Mouse (Mus musculus): ENCODE measurements around the gene Slc35a3.

Slc35a3 gene

DNA sequence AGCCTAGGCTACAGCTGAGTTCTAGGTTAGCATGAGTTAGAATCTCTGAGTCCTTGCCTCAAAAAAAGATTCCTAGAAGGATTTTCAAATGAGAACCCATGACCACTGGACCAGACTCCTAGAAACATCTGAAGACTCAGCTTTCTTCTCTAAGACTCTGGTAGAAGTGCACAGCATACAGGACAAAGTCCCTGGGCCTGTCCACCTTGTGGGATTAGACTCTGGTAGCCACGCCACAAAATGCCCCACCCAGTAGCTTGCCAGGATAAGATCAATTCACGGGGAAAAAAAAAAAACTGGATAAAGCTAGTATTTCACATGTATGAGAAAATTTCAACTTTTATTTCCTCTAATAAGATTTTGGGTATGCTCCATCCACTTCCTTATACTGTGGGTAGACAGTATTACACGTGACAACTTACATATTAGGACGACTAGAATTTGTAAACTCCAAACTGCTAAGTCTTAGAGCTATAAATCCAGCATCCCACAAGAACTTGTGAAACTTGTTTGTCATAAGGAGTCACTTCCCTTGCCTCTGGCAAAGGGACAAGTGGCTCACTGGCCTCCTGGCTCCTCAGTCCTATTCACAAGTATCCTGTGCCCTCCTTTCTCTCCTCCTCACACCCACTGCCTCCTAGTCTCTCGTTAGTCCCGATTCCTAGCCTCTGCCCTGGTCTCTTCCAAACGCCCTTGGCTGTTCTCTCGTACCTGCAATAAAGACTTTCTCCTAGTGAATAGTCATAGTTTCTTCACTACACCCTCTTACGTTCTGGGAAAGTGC is 74.7 kb downstream of the Slc35a3 start:
- DNase-seq = no peak

DNA sequence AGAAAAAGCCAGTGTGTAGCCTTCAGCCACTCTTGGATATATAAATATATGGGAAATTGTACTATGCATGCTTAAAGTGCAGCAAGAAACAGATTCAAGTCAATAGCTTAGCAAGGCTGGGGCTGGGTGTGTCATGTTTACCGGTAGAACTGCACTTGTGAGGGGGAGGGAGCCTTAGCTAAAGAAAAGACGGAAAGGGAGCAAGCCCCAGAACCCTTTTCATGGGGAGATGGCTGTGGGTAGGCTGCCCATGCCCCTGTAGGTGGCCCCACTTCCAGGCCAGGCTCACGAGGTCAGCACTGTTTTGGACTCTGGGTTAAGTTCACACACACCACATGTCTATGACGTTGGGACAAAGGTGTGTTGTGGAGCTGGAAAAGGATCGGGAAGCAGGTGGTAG is 76.8 kb downstream of the Slc35a3 start:
- no peak for DNase-seq

DNA sequence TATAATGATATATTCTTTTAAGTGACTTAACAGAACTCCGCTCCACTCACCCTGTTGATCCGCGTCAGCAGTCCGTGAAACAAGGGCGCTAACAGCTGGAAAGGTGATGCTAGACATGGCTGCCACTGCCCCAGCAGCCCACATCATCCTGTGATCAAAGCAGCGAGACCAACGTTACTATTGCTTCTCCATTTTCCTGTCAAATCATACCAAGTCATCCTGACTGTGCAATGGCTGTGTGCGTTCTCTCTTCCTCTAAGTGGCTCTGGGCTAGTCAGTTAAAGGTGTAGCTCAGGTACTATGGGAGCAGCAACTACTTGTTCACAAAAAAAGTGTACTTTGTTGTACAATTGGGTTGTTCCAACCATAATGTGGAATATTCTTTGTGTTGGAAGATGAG is 77.8 kb downstream of the Slc35a3 start:
- no peak for DNase-seq

DNA sequence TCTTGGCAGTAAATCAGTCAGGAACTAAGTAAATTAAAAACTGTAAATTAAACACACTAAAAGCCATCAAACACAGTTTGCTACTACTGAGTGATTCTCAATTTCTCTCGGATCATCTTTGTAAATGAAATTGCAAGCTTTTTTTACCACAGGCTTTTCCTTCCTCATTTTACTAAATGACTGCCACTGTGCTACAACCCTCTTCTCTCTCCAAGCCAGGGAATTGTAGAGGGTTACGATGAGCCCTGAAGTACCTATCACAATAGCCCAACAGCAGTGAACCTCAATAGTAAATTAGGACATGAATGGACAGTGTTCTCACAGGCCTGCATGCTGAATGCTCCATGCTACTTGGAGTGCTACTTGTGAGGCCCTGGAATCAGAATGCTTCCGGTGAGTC is 78.5 kb downstream of the Slc35a3 start:
- no peak for DNase-seq

DNA sequence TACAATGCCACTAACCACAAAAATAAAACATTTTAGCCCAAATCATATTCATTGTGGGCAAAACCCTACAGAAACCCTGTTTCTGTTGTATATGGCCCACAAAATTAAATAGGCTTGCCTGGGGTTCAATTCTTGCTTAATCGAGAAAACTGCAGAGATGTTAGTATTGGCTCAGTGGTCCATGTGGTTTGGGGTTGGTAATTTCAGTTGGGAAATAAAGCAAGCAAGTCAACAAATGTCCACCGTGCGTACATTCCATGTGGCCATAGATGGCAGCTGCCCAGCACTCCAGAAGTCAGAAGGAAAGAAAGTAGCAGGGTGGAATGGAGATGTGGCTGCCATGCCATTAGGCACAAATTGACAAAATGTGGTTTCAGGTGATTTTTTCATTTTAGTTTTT is 79.7 kb downstream of the Slc35a3 start:
- no peak for DNase-seq

DNA sequence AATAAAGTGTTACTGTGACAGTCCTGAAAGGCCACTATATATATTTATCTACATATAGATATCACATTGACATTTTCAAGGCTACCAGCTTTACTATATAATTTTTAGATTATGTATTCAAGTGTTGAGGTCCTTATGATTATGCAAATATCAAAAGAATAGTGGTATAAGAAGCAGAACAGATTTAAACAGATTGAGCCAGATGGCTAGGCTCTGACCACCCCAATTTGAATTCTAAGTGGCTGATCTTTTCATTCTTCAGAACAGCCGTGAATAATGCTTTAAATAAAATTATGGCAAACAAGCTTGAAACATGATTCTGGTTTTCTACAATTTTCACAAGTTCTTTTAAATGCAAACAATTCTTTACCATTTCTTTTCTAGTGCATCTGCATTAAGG is 81.2 kb downstream of the Slc35a3 start:
- no peak for DNase-seq

DNA sequence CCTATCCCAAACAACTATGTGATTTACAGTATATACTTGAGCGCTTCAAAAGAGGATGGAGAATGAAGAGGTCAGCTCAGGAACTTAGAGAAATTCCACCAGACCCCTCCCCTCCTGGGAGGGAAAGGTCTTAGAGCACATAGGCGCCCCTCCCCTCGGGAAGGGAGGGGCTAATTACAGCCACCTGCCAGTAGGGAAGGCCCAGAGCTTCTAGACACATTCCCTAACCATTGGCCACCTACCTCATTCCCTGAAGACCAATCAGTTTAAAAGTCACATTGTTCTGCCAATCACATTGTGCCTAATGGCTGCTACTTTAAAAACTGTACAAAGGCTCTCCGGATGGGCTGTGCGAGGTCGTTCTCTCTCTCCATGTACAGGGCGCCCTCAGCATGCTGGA is 90.0 kb downstream of the Slc35a3 start:
- no peak for DNase-seq

DNA sequence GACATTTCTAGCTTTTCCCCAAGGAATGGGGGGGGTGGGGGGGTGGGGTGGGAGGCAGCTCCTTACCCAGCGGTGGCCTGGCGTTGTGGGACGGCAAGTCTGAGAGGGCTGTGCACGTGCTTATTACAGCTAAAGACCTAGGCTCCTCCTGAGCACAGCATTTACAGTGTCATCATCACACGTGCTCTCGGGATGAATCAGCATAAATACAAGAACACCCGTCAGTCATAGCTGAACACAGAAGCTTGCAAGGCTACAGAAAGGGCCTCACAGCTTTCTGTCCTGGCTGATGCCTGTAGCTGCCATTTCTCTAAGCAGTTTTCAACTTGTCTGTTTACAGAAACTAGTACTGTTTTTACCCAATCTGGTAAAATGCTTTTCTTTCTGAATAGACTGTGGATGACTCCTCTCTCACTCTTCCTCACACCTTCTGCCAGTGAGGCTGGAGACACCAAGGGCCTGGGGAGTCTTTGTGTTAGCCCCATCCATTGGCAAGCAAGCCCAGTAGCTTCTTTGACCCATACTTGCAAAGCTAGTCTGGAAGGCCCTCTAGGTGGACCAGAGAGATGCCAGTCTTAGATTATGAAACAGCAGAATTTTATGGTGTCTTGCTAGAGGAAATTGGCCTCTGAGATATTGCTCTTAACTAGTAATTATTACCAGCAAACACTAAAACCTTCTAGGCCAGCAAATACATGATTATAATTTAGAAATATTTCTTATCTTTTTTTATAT is 91.8 kb downstream of the Slc35a3 start:
- DNase-seq = no peak

Data from cerebellum, adult 11-12 months (tissue).